Mouse (Mus musculus): Measurements from ENCODE around the gene Noa1. TPM values are rescaled to one million over a fixed set of nuclear protein-coding genes. Genes with fewer than 3 reads are reported as not detected.

Noa1 gene
- polyA plus RNA-seq, 1 experiment from 2014 or later = 37.2 TPM

DNA sequence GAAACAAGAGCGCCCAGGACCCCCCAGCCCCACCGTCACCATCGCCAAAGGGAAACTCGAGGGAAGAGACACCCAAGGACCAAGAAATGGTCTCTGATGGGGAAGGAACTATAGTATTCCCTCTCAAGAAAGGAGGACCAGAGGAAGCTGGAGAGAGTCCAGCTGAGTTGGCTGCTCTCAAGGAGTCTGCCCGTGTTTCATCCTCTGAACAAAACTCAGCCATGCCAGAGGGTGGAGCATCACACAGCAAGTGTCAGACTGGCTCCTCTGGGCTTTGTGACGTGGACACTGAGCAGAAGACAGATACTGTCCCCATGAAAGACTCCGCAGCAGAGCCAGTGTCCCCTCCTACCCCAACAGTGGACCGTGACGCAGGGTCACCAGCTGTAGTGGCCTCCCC is 27.6 kb downstream of the Noa1 start:
- peaks cover 97% of the 10 kb centered on the region for H3K36me3 ChIP-seq
- H3K27me3 ChIP-seq (ENCODE audit: low read depth, poor library complexity, severe bottlenecking) = no peaks in the 10 kb centered on the region
- DNase-seq (ENCODE audit: low spot score) = no peak
- no peak overlapping the region for H3K27ac ChIP-seq (replicated peaks)
- 94% methylated on average over 9 of the region's 9 CpGs for WGBS
- no peaks in the 10 kb centered on the region for H3K9me3 ChIP-seq (replicated peaks)
- no peak overlapping the region for H3K4me3 ChIP-seq
- H3K4me1 ChIP-seq = no peaks in the 10 kb centered on the region; the same call in 1 of the 2 replicates

DNA sequence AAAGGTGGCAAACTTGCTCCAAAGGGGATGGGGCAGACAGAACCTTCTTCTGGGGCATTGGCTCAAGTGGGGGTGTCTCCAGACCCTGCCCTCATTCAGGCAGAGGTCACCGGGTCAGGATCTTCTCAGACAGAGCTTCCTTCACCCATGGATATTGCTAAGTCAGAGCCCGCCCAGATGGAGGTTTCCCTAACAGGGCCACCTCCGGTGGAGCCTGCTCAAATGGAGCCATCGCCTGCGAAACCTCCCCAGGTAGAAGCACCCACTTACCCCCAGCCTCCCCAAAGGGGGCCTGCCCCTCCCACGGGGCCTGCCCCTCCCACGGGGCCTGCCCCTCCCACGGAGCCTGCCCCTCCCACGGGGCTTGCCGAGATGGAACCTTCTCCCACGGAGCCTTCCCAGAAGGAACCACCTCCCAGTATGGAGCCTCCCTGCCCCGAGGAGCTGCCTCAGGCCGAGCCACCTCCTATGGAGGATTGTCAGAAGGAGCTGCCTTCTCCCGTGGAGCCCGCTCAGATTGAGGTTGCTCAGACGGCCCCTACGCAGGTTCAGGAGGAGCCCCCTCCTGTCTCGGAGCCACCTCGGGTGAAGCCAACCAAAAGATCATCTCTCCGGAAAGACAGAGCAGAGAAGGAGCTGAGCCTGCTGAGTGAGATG is 28.2 kb downstream of the Noa1 start:
- H3K4me1 ChIP-seq = no peaks in the 10 kb centered on the region; the same call in 1 of the 2 replicates
- 90% methylated on average over 20 of the region's 20 CpGs for WGBS
- no peak overlapping the region for H3K4me3 ChIP-seq
- DNase-seq (ENCODE audit: low spot score) = no peak
- peaks cover 97% of the 10 kb centered on the region for H3K36me3 ChIP-seq
- H3K27me3 ChIP-seq (ENCODE audit: low read depth, poor library complexity, severe bottlenecking) = no peaks in the 10 kb centered on the region
- H3K27ac ChIP-seq (replicated peaks) = no peak overlapping the region
- H3K9me3 ChIP-seq (replicated peaks) = no peaks in the 10 kb centered on the region

DNA sequence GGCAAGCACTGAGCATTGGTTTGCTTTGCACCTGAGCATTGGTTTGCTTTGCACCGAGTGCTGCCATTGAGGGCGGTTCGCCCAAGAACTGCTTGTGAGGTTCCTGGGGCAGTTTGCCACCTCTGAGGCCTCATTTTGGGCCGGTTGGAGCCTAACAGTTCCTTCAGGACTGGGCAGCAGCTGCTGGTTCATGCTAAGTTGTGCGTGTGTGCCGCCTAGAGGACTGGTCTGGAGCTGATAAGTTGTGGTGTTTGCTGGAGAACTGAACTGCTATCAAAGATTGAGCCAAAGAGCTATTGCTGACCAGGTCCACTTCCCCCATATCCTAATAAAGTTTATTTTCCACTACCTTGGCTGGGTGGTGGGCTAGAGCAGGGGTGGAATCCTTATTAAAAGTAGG is 32.7 kb downstream of the Noa1 start:
- no peak overlapping the region for H3K27ac ChIP-seq (replicated peaks)
- no peaks in the 10 kb centered on the region; the same call in 1 of the 2 replicates for H3K4me1 ChIP-seq
- no peaks in the 10 kb centered on the region for H3K9me3 ChIP-seq (replicated peaks)
- peaks cover 100% of the 10 kb centered on the region for H3K36me3 ChIP-seq
- no peaks in the 10 kb centered on the region for H3K27me3 ChIP-seq (ENCODE audit: low read depth, poor library complexity, severe bottlenecking)
- H3K4me3 ChIP-seq = no peak overlapping the region
- DNase-seq (ENCODE audit: low spot score) = no peak
- 92% methylated on average over 6 of the region's 6 CpGs for WGBS

DNA sequence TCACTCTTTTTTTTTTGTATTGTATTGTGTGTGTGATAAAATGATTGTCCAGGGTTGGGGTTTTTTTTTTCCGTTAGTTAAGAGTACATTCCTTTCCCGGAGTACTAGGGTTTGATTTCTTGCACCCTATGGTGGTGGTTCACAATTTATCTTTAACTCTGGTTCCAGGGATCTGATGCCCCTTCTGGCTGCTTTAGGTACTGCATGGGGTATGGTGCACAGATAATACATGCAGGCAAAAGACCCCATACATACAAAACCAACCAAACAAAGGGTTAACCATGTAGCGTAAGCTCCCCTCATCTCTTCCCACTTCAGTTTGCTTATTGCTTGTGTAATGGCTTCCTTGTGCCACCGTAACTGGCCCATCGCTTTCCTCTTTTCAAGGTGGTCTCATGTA is 33.9 kb downstream of the Noa1 start:
- Histone ChIP-seq H3K27me3 (ENCODE audit: low read depth, poor library complexity, severe bottlenecking) (no peaks in the 10 kb centered on the region), H3K9me3 (replicated peaks) (no peaks in the 10 kb centered on the region), H3K27ac (replicated peaks) (no peak overlapping the region), H3K36me3 (peaks cover 100% of the 10 kb centered on the region), H3K4me1 (no peaks in the 10 kb centered on the region), H3K4me3 (no peak overlapping the region)
- 90% methylated on average over 5 of the region's 5 CpGs for WGBS
- peak; percentile 53 for DNase-seq (ENCODE audit: low spot score)

DNA sequence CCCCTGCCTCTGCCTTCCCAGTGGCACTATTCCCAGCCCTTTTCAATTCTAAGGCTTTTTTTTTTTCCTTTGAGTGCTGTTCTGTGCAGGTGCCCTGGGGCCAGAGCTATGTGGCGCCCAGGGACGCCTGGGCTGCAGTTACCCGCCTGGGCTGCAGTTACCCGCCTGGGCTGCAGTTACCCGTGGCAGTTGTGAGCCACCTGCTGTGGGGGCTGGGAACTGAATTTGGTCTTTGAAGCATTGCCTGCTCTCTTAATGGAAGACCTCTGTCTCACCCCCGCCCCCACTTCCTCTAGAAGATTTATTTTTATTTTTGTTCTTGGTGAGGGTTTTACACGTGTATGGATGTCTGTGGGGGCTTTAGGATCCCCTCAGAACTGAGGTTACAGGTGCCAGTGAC is 36.7 kb downstream of the Noa1 start:
- no peak for DNase-seq (ENCODE audit: low spot score)
- peaks cover 8% of the 10 kb centered on the region; the same call in 1 of the 2 replicates for H3K4me1 ChIP-seq
- no peak overlapping the region for H3K4me3 ChIP-seq
- H3K27ac ChIP-seq (replicated peaks) = no peak overlapping the region
- WGBS = 85% methylated on average over 7 of the region's 7 CpGs
- H3K27me3 ChIP-seq (ENCODE audit: low read depth, poor library complexity, severe bottlenecking) = no peaks in the 10 kb centered on the region
- peaks cover 99% of the 10 kb centered on the region for H3K36me3 ChIP-seq
- peaks cover 2% of the 10 kb centered on the region; the same call in 1 of the 2 replicates for H3K9me3 ChIP-seq (replicated peaks)

DNA sequence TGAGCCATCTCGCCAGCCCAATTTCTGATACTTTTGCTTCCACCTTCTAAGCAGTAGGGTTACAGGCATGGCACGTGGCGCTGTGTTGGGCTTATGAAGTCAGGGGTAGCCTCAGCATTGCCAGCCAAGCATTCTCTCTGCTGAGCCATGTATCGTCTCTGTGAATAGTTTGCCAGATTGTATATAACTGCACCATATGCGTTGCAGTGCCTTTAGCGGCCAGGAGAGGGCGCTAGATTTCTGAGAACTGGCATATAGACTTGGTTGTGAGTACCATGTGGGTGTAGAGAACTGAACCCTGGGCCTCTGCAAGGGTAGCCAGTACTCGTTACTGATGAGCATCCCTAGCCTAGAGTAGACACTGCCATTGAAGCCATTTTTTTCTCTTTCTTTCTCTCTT is 40.5 kb downstream of the Noa1 start:
- Histone ChIP-seq H3K4me3 (no peak overlapping the region), H3K9me3 (replicated peaks) (peaks cover 2% of the 10 kb centered on the region; the same call in 1 of the 2 replicates), H3K27me3 (ENCODE audit: low read depth, poor library complexity, severe bottlenecking) (no peaks in the 10 kb centered on the region; the same call in 1 of the 2 replicates), H3K36me3 (peaks cover 66% of the 10 kb centered on the region), H3K4me1 (peaks cover 26% of the 10 kb centered on the region), H3K27ac (replicated peaks) (no peak overlapping the region)
- no peak for DNase-seq (ENCODE audit: low spot score)
- 74% methylated on average over 8 of the region's 8 CpGs for WGBS

DNA sequence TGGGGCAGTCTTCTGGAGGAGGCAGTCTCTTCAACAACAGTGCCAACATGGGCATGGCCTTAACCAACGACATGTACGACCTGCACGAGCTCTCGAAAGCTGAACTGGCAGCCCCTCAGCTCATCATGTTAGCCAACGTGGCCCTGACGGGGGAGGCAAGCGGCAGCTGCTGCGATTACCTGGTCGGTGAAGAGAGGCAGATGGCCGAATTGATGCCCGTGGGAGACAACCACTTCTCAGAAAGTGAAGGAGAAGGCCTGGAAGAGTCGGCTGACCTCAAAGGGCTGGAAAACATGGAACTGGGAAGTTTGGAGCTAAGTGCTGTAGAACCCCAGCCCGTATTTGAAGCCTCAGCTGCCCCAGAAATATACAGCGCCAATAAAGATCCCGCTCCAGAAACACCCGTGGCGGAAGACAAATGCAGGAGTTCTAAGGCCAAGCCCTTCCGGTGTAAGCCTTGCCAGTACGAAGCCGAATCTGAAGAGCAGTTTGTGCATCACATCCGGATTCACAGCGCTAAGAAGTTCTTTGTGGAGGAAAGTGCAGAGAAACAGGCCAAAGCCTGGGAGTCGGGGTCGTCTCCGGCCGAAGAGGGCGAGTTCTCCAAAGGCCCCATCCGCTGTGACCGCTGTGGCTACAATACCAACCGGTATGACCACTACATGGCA is 41.8 kb downstream of the Noa1 start:
- 0 out of 2 replicates have a peak overlapping the region, but pooled peaks have one; percentile 2 for H3K4me3 ChIP-seq
- peaks cover 2% of the 10 kb centered on the region; the same call in 1 of the 2 replicates for H3K9me3 ChIP-seq (replicated peaks)
- peaks cover 53% of the 10 kb centered on the region for H3K36me3 ChIP-seq
- WGBS = 96% methylated on average over 30 of the region's 30 CpGs
- peaks cover 12% of the 10 kb centered on the region for H3K27me3 ChIP-seq (ENCODE audit: low read depth, poor library complexity, severe bottlenecking)
- peaks cover 26% of the 10 kb centered on the region for H3K4me1 ChIP-seq
- H3K27ac ChIP-seq (replicated peaks) = no peak overlapping the region
- DNase-seq (ENCODE audit: low spot score) = no peak

DNA sequence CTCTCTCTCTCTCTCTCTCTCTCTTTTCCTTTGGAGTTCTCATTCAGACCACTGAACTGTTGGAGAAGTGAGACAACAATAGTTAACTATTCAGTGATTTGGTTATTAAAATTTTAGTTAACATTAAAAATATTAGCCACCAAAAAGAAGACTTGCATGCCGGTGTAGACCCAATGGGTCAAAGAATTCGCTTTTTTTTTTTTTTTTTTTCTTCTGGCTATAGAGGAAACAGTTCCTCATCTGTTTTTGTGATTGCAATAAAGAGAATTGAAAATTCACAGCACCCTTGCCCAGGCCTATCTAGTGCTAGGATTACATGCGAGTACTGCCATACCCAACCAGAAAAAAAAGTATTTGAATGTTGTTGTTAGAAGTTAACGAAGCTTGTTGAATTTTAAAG is 42.4 kb downstream of the Noa1 start:
- H3K4me1 ChIP-seq = peaks cover 32% of the 10 kb centered on the region
- H3K36me3 ChIP-seq = peaks cover 47% of the 10 kb centered on the region
- 0 out of 2 replicates have a peak overlapping the region, but pooled peaks have one; percentile 95 for H3K27ac ChIP-seq (replicated peaks)
- H3K9me3 ChIP-seq (replicated peaks) = peaks cover 2% of the 10 kb centered on the region; the same call in 1 of the 2 replicates
- H3K4me3 ChIP-seq = peak overlapping the region; percentile 73
- WGBS = 66% methylated on average over 4 of the region's 4 CpGs
- peaks cover 18% of the 10 kb centered on the region for H3K27me3 ChIP-seq (ENCODE audit: low read depth, poor library complexity, severe bottlenecking)
- no peak for DNase-seq (ENCODE audit: low spot score)

DNA sequence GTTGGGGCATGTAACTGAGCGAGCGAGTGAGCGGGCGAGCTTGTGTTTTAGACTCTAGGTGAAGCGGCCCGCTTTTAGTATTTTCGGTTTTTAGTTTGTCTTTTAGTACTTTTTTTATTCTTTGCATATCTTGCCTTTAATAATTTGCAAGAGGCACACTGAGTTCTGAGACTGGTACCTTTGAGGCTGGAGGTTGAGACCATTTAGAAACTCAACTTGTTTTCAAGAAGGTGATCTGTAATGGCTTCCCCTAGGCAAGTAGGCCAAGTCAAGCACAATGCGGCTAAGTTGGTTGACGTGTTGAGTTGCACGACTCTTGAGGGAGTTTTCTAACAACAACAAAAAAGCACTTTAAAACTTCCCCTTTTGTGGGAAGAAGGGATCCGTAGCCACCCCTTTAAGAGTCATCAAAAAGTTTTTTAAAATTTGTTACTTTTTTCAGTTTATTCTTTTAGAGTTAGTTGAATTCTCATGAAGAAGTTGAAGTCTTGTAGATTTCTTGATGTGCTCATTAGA is 42.9 kb downstream of the Noa1 start:
- H3K4me1 ChIP-seq = peaks cover 37% of the 10 kb centered on the region
- DNase-seq (ENCODE audit: low spot score) = peak; percentile 31
- 2% methylated on average over 11 of the region's 11 CpGs for WGBS

DNA sequence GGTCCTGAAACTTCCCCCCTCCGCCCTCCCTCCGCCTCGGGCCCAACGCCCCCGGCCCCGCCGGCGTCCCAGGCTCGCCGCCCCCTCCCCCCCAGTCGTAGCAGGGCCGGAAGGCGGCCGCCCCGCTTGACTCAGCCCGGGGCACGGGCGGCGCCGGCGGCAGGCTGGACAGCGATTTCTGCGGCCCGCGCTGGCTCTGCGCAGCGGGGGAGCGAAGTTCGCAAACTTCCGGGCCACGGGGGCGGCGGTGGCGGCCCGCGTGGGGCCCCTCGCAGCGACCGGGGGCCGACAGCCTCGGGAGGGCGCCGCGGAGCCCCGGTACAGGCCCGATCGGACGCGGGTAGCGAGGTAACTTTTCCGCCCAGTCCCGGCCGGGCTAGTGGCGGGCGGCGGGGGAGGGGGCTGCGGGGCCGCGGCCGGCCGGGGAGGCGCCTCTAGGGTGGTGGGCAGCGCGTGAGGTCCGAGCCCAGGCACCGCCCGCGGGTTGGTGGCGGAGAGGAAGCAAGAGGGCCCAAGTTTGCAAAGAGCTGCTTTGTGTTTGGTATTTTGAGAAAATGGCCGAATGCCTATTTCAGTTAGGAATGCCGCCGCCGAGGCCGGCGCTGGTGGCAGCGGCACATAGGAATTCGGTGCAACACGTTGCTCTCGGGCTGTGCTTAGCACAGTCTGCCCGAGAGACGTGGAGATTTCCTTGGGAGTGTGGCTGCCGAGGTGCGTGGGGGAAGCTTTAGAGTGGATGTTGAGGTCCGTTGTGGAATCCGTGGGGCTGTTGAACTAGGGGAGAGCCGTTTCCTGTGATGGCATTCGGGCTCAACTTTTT is 43.6 kb downstream of the Noa1 start:
- peaks cover 35% of the 10 kb centered on the region for H3K36me3 ChIP-seq
- peaks cover 18% of the 10 kb centered on the region for H3K27me3 ChIP-seq (ENCODE audit: low read depth, poor library complexity, severe bottlenecking)
- WGBS = under 1% methylated on average over 77 of the region's 87 CpGs
- peaks cover 2% of the 10 kb centered on the region; the same call in 1 of the 2 replicates for H3K9me3 ChIP-seq (replicated peaks)
- peak overlapping the region; percentile 73 for H3K4me3 ChIP-seq
- DNase-seq (ENCODE audit: low spot score) = peak; percentile 81
- peak overlapping the region; percentile 95 for H3K27ac ChIP-seq (replicated peaks)
- peaks cover 44% of the 10 kb centered on the region for H3K4me1 ChIP-seq

More for the DNA sequence above, 42.9 kb downstream of the Noa1 start:
- Histone ChIP-seq H3K27me3 (ENCODE audit: low read depth, poor library complexity, severe bottlenecking) (peaks cover 18% of the 10 kb centered on the region), H3K9me3 (replicated peaks) (peaks cover 2% of the 10 kb centered on the region; the same call in 1 of the 2 replicates), H3K36me3 (peaks cover 42% of the 10 kb centered on the region), H3K27ac (replicated peaks) (peak overlapping the region; percentile 95), H3K4me3 (peak overlapping the region; percentile 73)

DNA sequence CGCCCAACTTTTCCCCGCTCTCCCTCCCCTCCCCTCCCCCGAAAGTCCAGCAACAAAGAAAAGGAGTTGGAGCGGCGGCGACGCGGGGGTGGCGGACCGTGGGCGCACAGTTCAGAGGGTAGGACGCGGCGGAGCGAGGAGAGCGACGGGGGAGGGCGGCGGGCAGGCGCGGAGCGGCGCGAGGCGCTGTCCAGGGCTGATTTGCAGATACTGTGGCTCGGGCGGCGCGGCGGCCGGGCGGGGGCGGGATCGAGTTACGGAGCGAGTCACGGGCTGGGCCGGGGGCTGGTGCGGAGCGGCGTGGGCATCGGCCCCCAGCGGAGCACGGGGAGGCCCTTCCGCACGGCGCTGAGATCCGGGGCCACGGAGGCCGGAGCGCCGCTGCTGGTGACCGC is 44.2 kb downstream of the Noa1 start:
- H3K27ac ChIP-seq (replicated peaks) = peak overlapping the region; percentile 95
- no peak for DNase-seq (ENCODE audit: low spot score)
- H3K9me3 ChIP-seq (replicated peaks) = peaks cover 2% of the 10 kb centered on the region; the same call in 1 of the 2 replicates
- peak overlapping the region; percentile 73 for H3K4me3 ChIP-seq
- H3K36me3 ChIP-seq = peaks cover 29% of the 10 kb centered on the region
- H3K27me3 ChIP-seq (ENCODE audit: low read depth, poor library complexity, severe bottlenecking) = peaks cover 18% of the 10 kb centered on the region
- peaks cover 46% of the 10 kb centered on the region for H3K4me1 ChIP-seq
- 1% methylated on average over 42 of the region's 53 CpGs for WGBS

DNA sequence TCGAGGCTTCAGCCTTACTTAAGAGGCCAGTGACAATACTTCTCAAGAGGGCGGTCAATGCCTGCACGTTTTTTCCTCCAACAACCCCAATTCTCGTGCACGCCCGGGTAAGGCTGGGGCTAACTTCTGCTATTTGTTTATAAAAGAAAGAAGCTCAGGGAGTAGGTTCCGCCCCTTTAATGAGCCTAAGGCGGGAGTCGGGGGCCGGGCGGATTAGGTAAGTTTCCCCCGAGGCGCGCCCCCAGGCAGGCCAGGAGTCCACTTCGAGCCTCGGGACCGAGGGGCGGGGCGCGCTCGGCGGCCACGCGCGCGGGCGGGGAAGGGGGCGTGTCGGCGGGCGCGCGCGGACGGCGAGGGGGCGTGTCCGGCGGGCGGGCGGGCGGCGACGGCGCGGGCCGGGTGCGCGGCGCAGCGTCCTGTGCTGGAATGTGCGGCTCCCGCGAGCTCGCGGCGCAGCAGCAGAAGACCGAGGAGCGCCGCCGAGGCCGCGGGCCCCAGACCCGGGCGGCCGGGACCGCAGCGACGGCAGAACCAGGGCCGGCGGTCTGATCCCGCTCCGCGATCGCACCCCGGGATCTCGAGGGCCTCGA is 44.7 kb downstream of the Noa1 start, which contains the start of gene Rest:
Gene Rest (plus strand): TSS at position 411 of the 590 bp plus-strand sequence.
- DNase-seq (ENCODE audit: low spot score) = peak; percentile 86
- Histone ChIP-seq H3K4me1 (peaks cover 48% of the 10 kb centered on the region), H3K4me3 (peak within 1 kb of the TSS; percentile 73), H3K9me3 (replicated peaks) (peaks cover 2% of the 10 kb centered on the region; the same call in 1 of the 2 replicates), H3K27me3 (ENCODE audit: low read depth, poor library complexity, severe bottlenecking) (peaks cover 18% of the 10 kb centered on the region), H3K36me3 (peaks cover 24% of the 10 kb centered on the region), H3K27ac (replicated peaks) (peak within 1 kb of the TSS; percentile 95)
- WGBS = under 1% methylated on average over 71 of the region's 78 CpGs
